Mouse (Mus musculus): ENCODE results near the gene Wdr1.
"Not testable (repeated sequence)": the region's sequence is repeated elsewhere in the genome, so short reads cannot be mapped to it uniquely, and the experiment has no call there.

Wdr1 gene

DNA sequence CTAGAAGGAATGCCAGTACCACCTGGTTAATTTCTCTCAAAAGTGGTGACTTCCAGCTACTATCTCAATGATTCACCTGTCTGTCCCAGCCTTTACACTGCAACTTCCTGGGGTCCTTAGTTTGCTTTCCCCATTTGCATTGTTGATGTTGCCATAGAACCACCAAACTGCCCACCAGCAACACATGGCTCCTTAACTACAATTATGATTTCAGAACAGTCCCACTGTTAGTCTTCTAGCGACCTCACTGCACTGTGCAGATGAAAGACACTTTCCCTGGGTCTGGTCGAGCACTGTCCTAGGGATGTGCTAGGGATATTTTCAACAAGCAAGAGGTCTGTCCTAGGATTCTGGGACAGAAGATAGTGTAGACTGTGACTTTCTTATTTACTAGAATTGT, at the start of gene Wdr1:
Gene Wdr1 (minus strand): TSS at position 101 of the 400 bp plus-strand sequence.
- DNase-seq (ENCODE audit: low spot score): no peak

GRCm38 (mm10) chr5:38611118-38611517, 48.1 kb upstream of the Wdr1 start:
- no peak for DNase-seq (ENCODE audit: low spot score)

DNA sequence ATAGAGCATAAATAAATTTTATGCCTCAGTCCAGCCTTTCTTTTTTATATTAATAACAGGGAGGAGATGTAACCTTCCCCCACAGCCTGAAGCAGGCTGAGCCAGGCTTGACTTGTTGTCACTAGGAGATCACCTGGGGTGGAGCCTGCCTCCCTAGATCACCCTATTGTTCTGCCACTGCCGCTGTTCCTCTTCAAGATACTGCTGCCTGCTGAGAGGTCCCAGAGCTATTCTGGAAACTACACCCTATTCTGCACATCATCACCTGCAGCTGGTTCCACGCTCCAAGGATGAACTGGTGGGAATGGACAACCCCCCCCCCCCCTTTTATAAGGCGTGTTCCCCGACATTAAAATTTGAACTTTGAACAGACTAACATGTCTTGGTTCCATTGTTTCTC, 45.2 kb upstream of the Wdr1 start:
- DNase-seq (ENCODE audit: low spot score): not testable (repeated sequence)

DNA sequence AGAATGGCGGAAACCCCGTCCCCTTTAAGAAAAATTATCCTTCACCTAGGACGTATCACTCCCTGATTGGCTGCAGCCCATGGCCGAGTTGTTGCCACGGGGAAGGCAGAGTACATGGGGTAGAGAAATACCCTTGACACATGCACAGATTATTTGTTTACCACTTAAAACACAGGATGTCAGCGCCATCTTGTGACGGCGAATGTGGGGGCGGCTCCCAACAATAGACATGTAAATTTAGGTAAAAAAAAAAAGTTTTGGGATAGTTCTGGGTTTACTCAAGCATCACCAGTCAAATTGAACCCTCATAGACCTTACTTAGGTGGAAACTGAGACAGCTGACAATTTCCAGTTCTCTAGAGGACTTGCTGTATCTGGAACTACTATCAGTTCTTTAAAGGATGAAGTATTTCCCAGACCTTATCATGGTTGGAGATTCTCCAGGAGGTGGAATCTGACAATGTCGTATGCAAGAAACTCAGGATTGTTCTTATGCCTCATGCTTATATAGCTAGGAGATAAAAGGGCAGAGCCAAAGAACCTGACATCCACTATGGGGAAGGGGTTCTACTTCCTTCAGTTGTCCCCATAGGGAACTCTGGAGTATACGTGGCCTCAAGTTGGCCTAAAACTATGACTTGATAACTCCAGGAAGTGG, 35.8 kb upstream of the Wdr1 start:
- DNase-seq (ENCODE audit: low spot score): no peak

DNA sequence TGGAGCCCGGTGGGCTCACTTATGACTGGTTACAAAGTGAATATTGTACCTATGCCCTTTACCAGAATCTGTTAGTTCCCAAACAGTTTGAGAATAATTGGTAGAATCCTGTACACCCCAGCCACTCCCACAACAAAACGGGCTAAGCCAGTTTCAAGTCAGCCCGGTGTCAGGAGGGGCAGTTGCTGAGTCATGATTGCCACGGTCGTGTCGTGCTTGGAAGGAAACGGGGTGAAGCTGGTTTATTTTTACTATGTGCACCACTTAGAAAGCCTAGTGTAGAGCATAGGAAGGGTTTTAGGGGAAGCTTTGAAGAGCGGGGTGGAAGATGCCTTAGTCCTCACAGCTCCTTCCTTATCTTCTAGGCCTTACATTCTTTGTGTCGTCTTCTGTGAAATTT, 25.9 kb upstream of the Wdr1 start:
- DNase-seq (ENCODE audit: low spot score): peak; percentile 6

GRCm38 (mm10) chr5:38585450-38585849, 22.4 kb upstream of the Wdr1 start:
- DNase-seq (ENCODE audit: low spot score): no peak

DNA sequence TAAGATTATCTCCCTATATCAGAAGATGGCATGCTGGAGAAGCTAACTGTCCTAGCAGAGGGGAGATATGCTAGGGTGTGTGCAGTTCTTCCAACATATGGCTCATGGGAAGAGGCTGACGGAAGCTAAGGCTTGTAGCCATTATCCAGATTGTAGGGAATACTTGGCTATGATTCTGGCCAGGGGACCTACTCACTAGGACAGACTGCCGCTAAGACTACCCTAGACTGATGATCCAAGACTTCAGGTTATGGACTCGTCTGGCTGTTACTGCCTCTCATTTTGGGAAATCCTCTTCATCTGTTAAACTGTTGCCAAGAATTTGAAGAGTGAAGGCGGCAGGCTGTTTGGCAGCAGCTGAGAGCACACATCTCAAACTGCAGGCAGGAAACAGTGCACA, 20.0 kb upstream of the Wdr1 start:
- no peak for DNase-seq (ENCODE audit: low spot score)

DNA sequence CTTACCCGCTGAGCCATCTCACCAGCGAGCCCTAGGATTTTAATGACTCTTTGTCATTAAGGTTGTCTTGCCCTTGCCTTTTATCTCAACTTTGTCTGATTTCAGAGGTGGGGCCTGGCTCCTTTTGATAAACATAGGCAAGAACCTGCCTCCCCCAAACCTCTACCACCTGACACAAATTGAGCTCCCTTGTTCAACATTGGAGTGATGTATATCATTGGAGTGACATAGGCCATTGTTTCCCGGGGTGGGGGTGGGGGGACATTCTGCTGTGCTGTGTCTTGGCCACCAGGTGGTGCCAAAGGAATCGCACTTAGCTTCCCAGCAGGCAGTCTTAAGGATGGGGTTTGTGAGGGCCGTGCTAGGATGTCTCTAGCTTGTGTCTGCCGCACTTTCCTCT, 17.7 kb upstream of the Wdr1 start:
- DNase-seq (ENCODE audit: low spot score): no peak

- DNase-seq (ENCODE audit: low spot score): no peak
These were observed 7.9 kb upstream of the Wdr1 start for GRCm38 (mm10) chr5:38570876-38571275.

GRCm38 (mm10) chr5:38568652-38569051, 5.6 kb upstream of the Wdr1 start:
- no peak for DNase-seq (ENCODE audit: low spot score)

GRCm38 (mm10) chr5:38564831-38565230, 1.8 kb upstream of the Wdr1 start:
- DNase-seq (ENCODE audit: low spot score): no peak

DNA sequence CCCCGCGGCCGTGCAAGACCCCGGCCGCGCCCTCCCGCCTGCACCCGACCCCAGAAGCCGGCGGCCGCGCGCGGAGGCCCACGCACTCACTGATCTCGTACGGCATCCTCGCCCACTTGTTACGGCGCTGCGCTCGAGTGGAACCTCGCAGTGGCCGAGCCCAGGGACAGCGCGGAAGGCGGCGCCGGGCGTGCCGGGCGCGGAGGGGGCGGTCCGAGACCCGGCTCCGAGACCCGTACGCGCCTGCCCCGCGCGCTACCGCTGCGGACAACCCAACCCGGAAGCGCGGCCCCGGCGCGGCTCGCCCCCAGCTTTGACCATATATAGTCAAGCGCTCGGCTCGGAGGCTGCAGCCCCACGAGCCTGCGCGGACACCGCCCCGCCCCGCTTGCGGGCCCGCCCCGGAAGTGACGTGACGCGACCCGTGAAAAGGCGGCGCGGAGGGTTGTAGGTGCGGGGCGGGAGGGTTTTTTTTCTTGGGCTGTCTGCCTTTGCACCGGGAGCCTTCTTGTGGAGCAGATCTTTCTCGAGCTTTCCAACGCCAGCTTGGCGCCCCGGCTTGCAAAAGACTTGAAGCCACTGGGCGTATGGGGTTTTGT, 1.5 kb downstream of the Wdr1 start:
- peak; percentile 91 for DNase-seq (ENCODE audit: low spot score)

- peak; percentile 44 for DNase-seq (ENCODE audit: low spot score)
These were observed 2.2 kb downstream of the Wdr1 start for GRCm38 (mm10) chr5:38560586-38561425.

DNA sequence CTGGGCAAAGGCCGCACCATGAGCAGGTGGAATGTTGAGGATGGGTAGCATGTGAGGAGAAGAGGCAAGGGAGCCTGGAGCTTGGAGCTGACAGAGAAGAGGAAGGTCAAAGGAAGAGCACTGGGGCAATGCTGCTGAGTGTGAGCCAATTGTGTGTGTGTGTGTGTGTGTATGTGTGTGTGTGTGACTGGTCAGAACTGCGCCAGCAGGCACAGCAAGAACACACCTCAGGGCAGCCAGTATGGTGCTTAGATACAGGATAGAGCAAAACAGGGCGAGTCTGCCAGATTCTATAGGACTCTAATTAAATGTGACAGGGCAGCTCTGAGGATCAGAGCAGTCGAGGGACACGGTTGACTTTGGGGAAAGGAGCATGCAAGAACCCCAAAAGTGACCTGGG, 4.2 kb downstream of the Wdr1 start:
- no peak for DNase-seq (ENCODE audit: low spot score)

GRCm38 (mm10) chr5:38557811-38558210, 5.2 kb downstream of the Wdr1 start:
- DNase-seq (ENCODE audit: low spot score): no peak

DNA sequence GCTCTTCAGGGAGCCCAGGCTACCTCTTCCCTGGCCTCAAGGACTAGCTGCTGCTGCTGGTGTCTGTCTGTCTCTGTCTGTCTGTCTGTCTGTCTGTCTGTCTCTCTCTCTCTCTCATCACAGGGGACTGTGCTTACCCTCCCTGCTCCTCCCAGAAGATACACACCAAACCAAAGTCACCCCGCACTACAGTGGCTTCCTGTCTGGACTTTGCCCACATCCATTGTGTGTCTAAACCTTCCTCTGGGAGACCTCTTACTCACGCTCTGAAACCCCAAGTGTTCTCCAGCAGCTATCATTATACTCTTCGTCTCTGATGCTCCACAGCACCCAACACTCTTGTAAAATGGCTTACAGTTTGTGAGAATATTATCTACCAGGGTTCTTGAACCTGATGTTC, 6.6 kb downstream of the Wdr1 start:
- no peak for DNase-seq (ENCODE audit: low spot score)

GRCm38 (mm10) chr5:38553953-38554352, 9.1 kb downstream of the Wdr1 start:
- no peak for DNase-seq (ENCODE audit: low spot score)

DNA sequence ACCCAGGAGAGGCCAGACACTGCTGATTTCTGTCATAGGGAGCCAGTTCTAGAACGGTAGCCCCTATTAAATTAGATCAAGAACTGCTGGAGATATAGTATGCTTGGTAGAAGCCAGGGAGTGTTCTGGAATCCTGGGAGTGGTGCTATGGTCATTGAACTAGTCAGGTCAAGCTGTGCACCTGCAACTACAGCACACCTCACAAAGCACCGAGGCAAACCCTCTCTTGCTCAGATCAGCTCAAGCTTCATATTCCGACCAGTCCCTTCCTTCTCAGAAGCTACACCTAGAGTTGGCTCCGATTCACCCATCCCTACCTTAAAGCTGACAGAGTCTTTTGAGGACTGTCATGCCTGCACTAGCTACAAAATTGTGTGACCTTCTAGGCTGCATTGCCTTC, 9.5 kb downstream of the Wdr1 start:
- DNase-seq (ENCODE audit: low spot score): no peak

- DNase-seq (ENCODE audit: low spot score): no peak
These were observed 10.4 kb downstream of the Wdr1 start for GRCm38 (mm10) chr5:38552615-38553014.

DNA sequence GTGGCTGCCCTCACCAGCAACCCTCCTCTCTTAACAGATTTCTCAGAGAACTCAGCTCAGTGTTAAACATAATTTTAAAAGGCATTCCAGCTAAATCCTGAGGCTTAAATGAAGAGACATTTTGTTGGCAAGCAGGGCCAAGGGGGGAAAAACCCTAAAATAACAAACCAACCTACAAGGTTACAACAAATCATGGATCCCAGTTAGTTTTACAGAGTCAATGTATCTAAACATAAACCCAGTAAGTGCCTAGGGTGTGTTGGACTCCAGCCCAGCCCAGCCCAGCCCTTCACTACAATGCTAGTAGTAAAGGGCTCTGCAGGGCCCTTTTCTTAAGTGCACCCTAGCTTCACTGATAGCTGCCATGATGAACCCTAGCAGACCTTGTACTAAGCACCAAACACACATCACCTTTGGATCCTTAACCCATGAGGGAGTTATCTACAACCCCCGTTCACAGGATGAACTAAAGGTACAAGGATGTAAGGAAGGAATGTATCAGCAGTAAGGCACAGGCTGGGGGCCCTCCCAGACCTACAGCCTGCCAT, 12.7 kb downstream of the Wdr1 start:
- DNase-seq (ENCODE audit: low spot score): no peak

GRCm38 (mm10) chr5:38549461-38549909, 13.5 kb downstream of the Wdr1 start:
- DNase-seq (ENCODE audit: low spot score): no peak

GRCm38 (mm10) chr5:38547375-38547774, 15.6 kb downstream of the Wdr1 start:
- no peak for DNase-seq (ENCODE audit: low spot score)

All from c-Kit-positive CD71-positive TER-119-positive erythroid progenitor cells, embryonic 14.5 days (primary cell).